Mouse (Mus musculus) lung, adult 2 months (tissue): ENCODE results near the gene Itga8.

ENCODE experiments used
- CTCF ChIP-seq: fragments of 200-500 bp; IDR thresholded peaks from 2 replicates; pipeline ENCODE4 v1.5.1; 2011; ENCODE audit warnings: mild to moderate bottlenecking, low read length, control low read depth; ENCODE audit not compliant: insufficient read depth
- POLR2A ChIP-seq: fragments of 200-500 bp; IDR thresholded peaks from 2 replicates; pipeline ENCODE4 v1.6.1; 2011; ENCODE audit warnings: low read depth, mild to moderate bottlenecking, control low read depth, low read length, borderline replicate concordance; ENCODE audit errors: extremely low read depth

DNA sequence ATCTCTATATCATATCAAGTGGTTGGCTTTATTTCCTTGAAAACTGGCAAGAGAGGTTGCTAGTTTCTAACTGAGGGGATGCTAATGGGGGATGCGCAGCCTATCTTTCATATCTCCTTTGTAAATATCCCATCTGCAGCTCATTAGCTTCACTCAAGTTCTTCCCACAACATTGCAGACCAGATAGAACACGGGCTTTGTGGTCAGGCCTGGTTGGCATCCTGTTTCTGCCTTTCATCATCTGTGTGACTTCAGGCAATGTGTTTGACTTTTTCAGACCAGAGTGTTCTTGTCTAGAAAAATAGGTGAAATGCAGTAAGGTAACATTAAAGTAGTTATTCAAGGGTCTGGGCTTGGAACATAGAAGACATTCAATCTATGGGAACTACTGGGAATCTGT is 121.1 kb downstream of the Itga8 start:
- TF ChIP-seq POLR2A (no peak), CTCF (no peak)
